Mouse (Mus musculus) intestine, embryonic 16.5 days (tissue): ENCODE results near the gene Rbfox2. TPM values are rescaled to one million over a fixed set of nuclear protein-coding genes. Genes with fewer than 3 reads are reported as not detected.

ENCODE experiments used
- ATAC-seq: fragments of 200-750 bp; cut with Nextera tagmentation; 2 replicates; pipeline ENCODE4 v1.8.0; 2017; ENCODE audit warnings: moderate TSS enrichment, moderate library complexity
- H3K27ac ChIP-seq: fragments of 300-500 bp; sonication (generic); 2 replicates; pipeline ENCODE4 v1.5.1; 2014; ENCODE audit warnings: mild to moderate bottlenecking, low read length
- H3K27me3 ChIP-seq: fragments of 300-500 bp; sonication (generic); replicated peaks from 2 replicates; pipeline ENCODE4 v1.6.1; 2014; ENCODE audit warnings: low read length, control low read depth, mixed read lengths; ENCODE audit not compliant: control insufficient read depth, insufficient read depth
- H3K36me3 ChIP-seq: fragments of 300-500 bp; sonication (generic); 2 replicates; pipeline ENCODE4 v1.6.1; 2014; ENCODE audit warnings: low read length, control low read depth; ENCODE audit not compliant: control insufficient read depth, insufficient read depth
- H3K4me1 ChIP-seq: fragments of 300-500 bp; sonication (generic); 2 replicates; pipeline ENCODE4 v1.6.1; 2014; ENCODE audit warnings: low read length, control low read depth, mixed read lengths; ENCODE audit not compliant: control insufficient read depth, insufficient read depth
- H3K4me2 ChIP-seq: fragments of 300-500 bp; sonication (generic); 2 replicates; pipeline ENCODE4 v1.6.1; 2014; ENCODE audit warnings: low read depth, low read length, control low read depth
- H3K4me3 ChIP-seq: fragments of 300-500 bp; sonication (generic); 2 replicates; pipeline ENCODE4 v1.5.1; 2014; ENCODE audit warnings: mild to moderate bottlenecking, low read length
- H3K9ac ChIP-seq: fragments of 300-500 bp; sonication (generic); 2 replicates; pipeline ENCODE4 v1.6.1; 2014; ENCODE audit warnings: low read depth, low read length
- H3K9me3 ChIP-seq: fragments of 300-500 bp; sonication (generic); 2 replicates; pipeline ENCODE4 v1.6.1; 2016; ENCODE audit warnings: low read length, control low read depth; ENCODE audit not compliant: control insufficient read depth
- WGBS: fragments of 180-500 bp; shearing (Covaris S2); extraction: QIAGEN DNeasy Blood & Tissue Kit; methylation state at CpG from one replicate; pipeline ENCODE4 v1.1.7; 2014; 5-methylcytosine and 5-hydroxymethylcytosine counted together
- polyA plus RNA-seq: library from polyadenylated mRNA; unstranded; fragments of >200 nt; fragmentation: Nextera tagmentation; extraction: Ambion mirVana; gene quantifications from 2 replicates; pipeline ENCODE4 v1.2.1, GENCODE M21; 2015

Rbfox2 gene
- polyA plus RNA-seq, 1 experiment from 2014 or later, result 31.5 TPM

GRCm38 (mm10) chr15:77124372-77125117 lies 182.3 kb downstream of the Rbfox2 start:
- ATAC-seq, result peak; percentile 93
- no peak overlapping the region for H3K4me3 ChIP-seq
- 70% methylated on average over 4 of the region's 4 CpGs for WGBS
- H3K4me1 ChIP-seq, result peaks cover 14% of the 10 kb centered on the region
- no peaks in the 10 kb centered on the region for H3K27me3 ChIP-seq
- H3K9me3 ChIP-seq, result no peaks in the 10 kb centered on the region
- H3K36me3 ChIP-seq, result no peaks in the 10 kb centered on the region
- no peak overlapping the region for H3K9ac ChIP-seq
- H3K4me2 ChIP-seq, result no peak overlapping the region
- peak overlapping the region; percentile 4; the same call in 1 of the 2 replicates for H3K27ac ChIP-seq

GRCm38 (mm10) chr15:77122824-77123223 lies 184.0 kb downstream of the Rbfox2 start:
- Histone ChIP-seq H3K4me1 (peaks cover 14% of the 10 kb centered on the region), H3K27me3 (no peaks in the 10 kb centered on the region), H3K27ac (no peak overlapping the region), H3K36me3 (no peaks in the 10 kb centered on the region), H3K9me3 (no peaks in the 10 kb centered on the region), H3K4me3 (no peak overlapping the region), H3K4me2 (no peak overlapping the region), H3K9ac (no peak overlapping the region)
- 72% methylated on average over 2 of the region's 2 CpGs for WGBS
- no peak for ATAC-seq

- H3K36me3 ChIP-seq, result no peaks in the 10 kb centered on the region
- H3K9ac ChIP-seq, result no peak overlapping the region
- peaks cover 14% of the 10 kb centered on the region for H3K4me1 ChIP-seq
- H3K27ac ChIP-seq, result no peak overlapping the region
- no peaks in the 10 kb centered on the region for H3K9me3 ChIP-seq
- 58% methylated on average over 6 of the region's 6 CpGs for WGBS
- no peak overlapping the region for H3K4me2 ChIP-seq
- H3K4me3 ChIP-seq, result no peak overlapping the region
- no peak for ATAC-seq
- H3K27me3 ChIP-seq, result no peaks in the 10 kb centered on the region
These were observed 184.6 kb downstream of the Rbfox2 start for GRCm38 (mm10) chr15:77122208-77122607.

GRCm38 (mm10) chr15:77119666-77120065 lies 187.1 kb downstream of the Rbfox2 start:
- no peaks in the 10 kb centered on the region for H3K27me3 ChIP-seq
- H3K9ac ChIP-seq, result no peak overlapping the region
- H3K4me2 ChIP-seq, result no peak overlapping the region
- no peaks in the 10 kb centered on the region for H3K36me3 ChIP-seq
- no peaks in the 10 kb centered on the region for H3K9me3 ChIP-seq
- peaks cover 9% of the 10 kb centered on the region for H3K4me1 ChIP-seq
- no peak for ATAC-seq
- 99% methylated on average over 7 of the region's 7 CpGs for WGBS
- no peak overlapping the region for H3K4me3 ChIP-seq
- H3K27ac ChIP-seq, result no peak overlapping the region

GRCm38 (mm10) chr15:77117209-77117608 lies 189.6 kb downstream of the Rbfox2 start:
- Histone ChIP-seq H3K36me3 (0 out of 2 replicates have a peak, but pooled peaks cover 2% of the 10 kb centered on the region), H3K27me3 (no peaks in the 10 kb centered on the region)
- WGBS, result 61% methylated on average over 3 of the region's 3 CpGs

DNA sequence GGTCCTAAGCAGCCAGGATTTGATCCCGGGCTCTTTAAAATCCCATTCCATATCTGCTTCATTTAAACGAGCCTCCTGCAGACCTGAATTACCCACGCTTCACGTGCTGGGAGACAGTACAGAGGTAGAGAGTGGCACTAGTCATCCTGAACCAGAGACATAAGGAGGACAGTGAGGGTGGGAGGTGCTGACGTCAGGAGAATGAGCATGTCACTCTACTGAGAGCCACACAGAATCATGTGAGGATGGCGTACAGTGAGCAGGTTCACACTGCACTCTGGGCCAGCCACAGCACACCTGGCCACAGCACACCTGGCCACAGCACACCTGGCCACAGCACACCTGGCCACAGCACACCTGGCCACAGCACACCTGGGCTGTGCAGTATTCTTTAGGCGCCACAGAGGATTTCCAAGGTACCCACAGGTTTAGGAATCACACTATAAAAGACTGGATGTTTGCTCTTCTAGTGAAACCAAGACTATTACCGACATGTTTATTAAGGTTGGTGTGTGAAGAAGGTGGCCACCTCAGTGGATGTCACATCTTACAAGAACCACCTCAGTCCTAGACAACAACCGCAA lies 190.6 kb downstream of the Rbfox2 start:
- Histone ChIP-seq H3K4me3 (no peak overlapping the region), H3K36me3 (0 out of 2 replicates have a peak, but pooled peaks cover 2% of the 10 kb centered on the region), H3K9me3 (no peaks in the 10 kb centered on the region), H3K9ac (no peak overlapping the region), H3K27ac (no peak overlapping the region), H3K4me1 (no peaks in the 10 kb centered on the region), H3K4me2 (no peak overlapping the region), H3K27me3 (no peaks in the 10 kb centered on the region)
- WGBS, result 84% methylated on average over 9 of the region's 9 CpGs
- no peak for ATAC-seq

More at GRCm38 (mm10) chr15:77117209-77117608, 189.6 kb downstream of the Rbfox2 start:
- Histone ChIP-seq H3K4me2 (no peak overlapping the region), H3K4me1 (no peaks in the 10 kb centered on the region), H3K9me3 (no peaks in the 10 kb centered on the region), H3K4me3 (no peak overlapping the region), H3K9ac (no peak overlapping the region), H3K27ac (no peak overlapping the region)
- no peak for ATAC-seq

- Histone ChIP-seq H3K27me3 (no peaks in the 10 kb centered on the region), H3K4me1 (no peaks in the 10 kb centered on the region), H3K4me3 (no peak overlapping the region), H3K9me3 (no peaks in the 10 kb centered on the region), H3K27ac (no peak overlapping the region), H3K9ac (no peak overlapping the region), H3K36me3 (0 out of 2 replicates have a peak, but pooled peaks cover 2% of the 10 kb centered on the region), H3K4me2 (no peak overlapping the region)
- WGBS, result 79% methylated on average over 4 of the region's 4 CpGs
- no peak for ATAC-seq
These were observed 191.3 kb downstream of the Rbfox2 start for GRCm38 (mm10) chr15:77115456-77115855.

DNA sequence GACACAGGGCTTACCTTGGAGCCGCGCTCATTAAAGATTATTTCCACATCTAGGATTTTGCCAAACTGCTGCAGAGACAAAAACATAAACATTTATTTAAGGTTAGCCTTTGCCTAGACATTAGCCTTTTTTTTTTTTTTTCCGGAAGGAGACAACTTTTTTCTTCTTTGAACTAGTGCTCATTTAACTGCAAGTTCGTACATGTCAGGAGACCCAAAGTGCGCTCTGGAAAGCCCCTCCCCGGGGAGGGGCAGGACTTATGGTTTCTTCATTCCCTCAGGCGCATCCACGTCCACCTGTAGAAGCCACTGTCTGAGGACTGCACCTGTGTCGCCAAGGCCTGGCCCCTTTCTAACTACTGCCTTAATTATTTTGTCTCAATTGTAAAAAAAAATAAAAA lies 193.2 kb downstream of the Rbfox2 start:
- Histone ChIP-seq H3K4me1 (no peaks in the 10 kb centered on the region), H3K9ac (no peak overlapping the region), H3K9me3 (no peaks in the 10 kb centered on the region), H3K27ac (no peak overlapping the region), H3K27me3 (no peaks in the 10 kb centered on the region), H3K4me2 (no peak overlapping the region), H3K36me3 (0 out of 2 replicates have a peak, but pooled peaks cover 2% of the 10 kb centered on the region), H3K4me3 (no peak overlapping the region)
- WGBS, result 80% methylated on average over 9 of the region's 9 CpGs
- no peak for ATAC-seq

DNA sequence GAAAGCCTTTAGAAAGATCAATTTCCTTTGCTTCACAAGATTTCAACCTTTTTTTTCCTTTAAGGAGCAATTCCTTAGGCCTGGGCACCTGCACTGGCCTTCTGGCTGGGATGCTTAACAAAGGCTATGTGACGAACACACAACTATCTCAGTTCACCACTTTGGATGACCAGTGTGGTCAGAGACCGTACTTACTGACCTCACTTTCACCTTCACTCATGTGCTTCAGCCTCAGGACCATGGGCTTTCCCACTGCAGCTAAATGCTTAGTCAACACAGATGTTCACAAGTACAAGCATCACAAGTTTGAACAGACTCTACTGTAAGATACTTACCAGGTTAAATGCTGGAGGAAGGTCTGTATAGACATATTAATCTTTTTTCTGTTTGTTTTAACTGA lies 194.4 kb downstream of the Rbfox2 start:
- Histone ChIP-seq H3K36me3 (0 out of 2 replicates have a peak, but pooled peaks cover 2% of the 10 kb centered on the region), H3K9ac (no peak overlapping the region), H3K9me3 (no peaks in the 10 kb centered on the region), H3K27me3 (no peaks in the 10 kb centered on the region), H3K4me2 (no peak overlapping the region), H3K4me3 (no peak overlapping the region), H3K4me1 (no peaks in the 10 kb centered on the region), H3K27ac (no peak overlapping the region)
- no peak for ATAC-seq
- WGBS, result 93% methylated on average over 2 of the region's 2 CpGs
